Mouse (Mus musculus) left cerebral cortex, adult 8-10 months (tissue): ENCODE results near the gene Olfr1406. TPM values are rescaled to one million over a fixed set of nuclear protein-coding genes. Genes with fewer than 3 reads are reported as not detected.
"Not testable (repeated sequence)": the region's sequence is repeated elsewhere in the genome, so short reads cannot be mapped to it uniquely, and the experiment has no call there.

ENCODE experiments used
- DNase-seq, 2 experiments: peaks; one replicate each; pipeline ENCODE4 v3.0.0; 2022; ENCODE audit warnings: low spot score in 2 of 2
- total RNA-seq, 4 experiments: library from RNA; stranded (reverse); gene quantifications; 2 replicates each; pipeline ENCODE4 v1.2.4; 2022

Gene Olfr1406
- total RNA-seq, result not detected

GRCm38 (mm10) chr1:173190540-173190939 is at the start of gene Olfr1406:
Gene Olfr1406 (minus strand): TSS chr1:173190640.
- DNase-seq, result no peak

GRCm38 (mm10) chr1:173237004-173237403 is 46.6 kb upstream of the Olfr1406 start:
- DNase-seq, result not testable (repeated sequence)

- no peak for DNase-seq
Measured at GRCm38 (mm10) chr1:173227081-173227480, 36.6 kb upstream of the Olfr1406 start, which contains the start of gene Fcer1a. Gene Fcer1a (minus strand): TSS chr1:173227214.

- no peak for DNase-seq
Measured at GRCm38 (mm10) chr1:173216481-173216880, 26.0 kb upstream of the Olfr1406 start.

GRCm38 (mm10) chr1:173212092-173212491 is 21.7 kb upstream of the Olfr1406 start, which contains the start of gene Olfr1404:
Gene Olfr1404 (plus strand): TSS chr1:173212392.
- DNase-seq, result no peak

- DNase-seq, result no peak
Measured at GRCm38 (mm10) chr1:173197508-173197907, 7.1 kb upstream of the Olfr1406 start, which contains the start of gene Olfr218. Gene Olfr218 (plus strand): TSS chr1:173197808.

- DNase-seq, result no peak
Measured at GRCm38 (mm10) chr1:173196359-173196758, 5.9 kb upstream of the Olfr1406 start.

- no peak for DNase-seq
Measured at GRCm38 (mm10) chr1:173192059-173192458, 1.6 kb upstream of the Olfr1406 start.

GRCm38 (mm10) chr1:173174154-173174842 is 16.1 kb downstream of the Olfr1406 start:
- no peak for DNase-seq

- DNase-seq, result no peak
Measured at GRCm38 (mm10) chr1:173137274-173137673, 53.2 kb downstream of the Olfr1406 start, which contains the start of gene Olfr1408. Gene Olfr1408 (minus strand): TSS chr1:173137374.

Other genes starting within 250 kb of the Olfr1406 start
- gene Olfr16, start 240.2 kb downstream of the Olfr1406 start, total RNA-seq, result not detected
- gene Olfr1408, start 53.3 kb downstream of the Olfr1406 start, total RNA-seq, result not detected
- not detected for gene Olfr218, start 7.2 kb upstream of the Olfr1406 start, total RNA-seq
- gene Olfr1404, start 21.8 kb upstream of the Olfr1406 start, total RNA-seq, result not detected
- gene Fcer1a, start 36.6 kb upstream of the Olfr1406 start, total RNA-seq, result not detected
- not detected for gene Olfr418, start 75.4 kb upstream of the Olfr1406 start, total RNA-seq
- gene Mptx2, start 87.1 kb upstream of the Olfr1406 start, total RNA-seq, result not detected
- gene Ackr1, start 143.1 kb upstream of the Olfr1406 start, total RNA-seq, result 10 to 100 TPM; 58.7 to 67.1 (median 61.4) TPM
- gene Aim2, start 160.2 kb upstream of the Olfr1406 start, total RNA-seq, result 1 to 10 TPM; 3.9 to 9.2 (median 5.1) TPM
- 100 to 1,000 TPM; 384 to 405 (median 400) TPM for gene Cadm3, start 177.1 kb upstream of the Olfr1406 start, total RNA-seq